Mouse (Mus musculus) lung, embryonic 15.5 days (tissue): ENCODE results near the gene Ttc28. TPM values are rescaled to one million over a fixed set of nuclear protein-coding genes. Genes with fewer than 3 reads are reported as not detected.

ENCODE experiments used
- ATAC-seq: fragments of 200-750 bp; cut with Nextera tagmentation; 2 replicates; pipeline ENCODE4 v1.8.0; 2017; ENCODE audit warnings: moderate number of reproducible peaks, borderline replicate concordance; ENCODE audit not compliant: low FRiP score, low TSS enrichment; ENCODE audit errors: extremely low read depth
- H3K27ac ChIP-seq: fragments of 300-500 bp; sonication (generic); 2 replicates; pipeline ENCODE4 v1.5.1; 2015; ENCODE audit warnings: moderate library complexity, mild to moderate bottlenecking, inconsistent platforms
- H3K27me3 ChIP-seq: fragments of 300-500 bp; sonication (generic); 2 replicates; pipeline ENCODE4 v1.6.1; 2015; ENCODE audit warnings: inconsistent platforms
- H3K36me3 ChIP-seq: fragments of 300-500 bp; sonication (generic); 2 replicates; pipeline ENCODE4 v1.6.1; 2015; ENCODE audit warnings: inconsistent platforms
- H3K4me1 ChIP-seq: fragments of 300-500 bp; sonication (generic); 2 replicates; pipeline ENCODE4 v1.6.1; 2015; ENCODE audit warnings: inconsistent platforms
- H3K4me2 ChIP-seq: fragments of 300-500 bp; sonication (generic); 2 replicates; pipeline ENCODE4 v1.6.1; 2015; ENCODE audit warnings: inconsistent platforms, mild to moderate bottlenecking, moderate library complexity
- H3K4me3 ChIP-seq: fragments of 300-500 bp; sonication (generic); 2 replicates; pipeline ENCODE4 v1.5.1; 2015; ENCODE audit warnings: mild to moderate bottlenecking, inconsistent platforms
- H3K9ac ChIP-seq: fragments of 300-500 bp; sonication (generic); 2 replicates; pipeline ENCODE4 v1.6.1; 2015; ENCODE audit warnings: inconsistent platforms
- H3K9me3 ChIP-seq: fragments of 300-500 bp; sonication (generic); 2 replicates; pipeline ENCODE4 v1.6.1; 2016; ENCODE audit warnings: inconsistent platforms
- WGBS: fragments of 180-500 bp; shearing (Covaris S2); methylation state at CpG from one replicate; pipeline ENCODE4 v1.1.7; 2015; 5-methylcytosine and 5-hydroxymethylcytosine counted together
- polyA plus RNA-seq: library from polyadenylated mRNA; unstranded; fragments of >200 nt; fragmentation: Nextera tagmentation; extraction: Ambion mirVana; gene quantifications from 2 replicates; pipeline ENCODE4 v1.2.1, GENCODE M21; 2015

The Ttc28 gene
- polyA plus RNA-seq, 1 experiment from 2014 or later: 9.9 TPM

DNA sequence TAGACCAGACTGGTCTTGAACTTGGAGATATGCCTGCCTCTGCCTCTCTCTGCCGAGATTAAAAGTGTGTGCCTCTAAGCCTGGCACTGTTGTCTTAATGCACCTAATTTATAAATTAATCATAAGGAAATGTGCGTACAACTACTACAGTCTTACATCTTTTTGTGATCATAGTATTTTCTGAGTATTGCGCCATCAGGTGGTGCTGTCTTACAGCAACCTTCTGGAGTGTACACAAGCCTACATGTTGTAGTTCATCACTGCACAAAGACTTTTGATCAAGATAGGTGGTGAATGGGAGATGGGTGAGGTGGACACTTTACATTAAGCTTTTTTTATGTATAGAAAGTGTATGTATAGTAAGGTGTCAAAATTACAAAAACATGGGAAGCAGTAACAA, 45.0 kb downstream of the Ttc28 start:
- no peaks in the 10 kb centered on the region for H3K36me3 ChIP-seq
- no peak overlapping the region for H3K4me3 ChIP-seq
- no peak overlapping the region for H3K27ac ChIP-seq
- WGBS: 83% methylated on average over 3 of the region's 3 CpGs
- H3K4me1 ChIP-seq: no peaks in the 10 kb centered on the region
- H3K4me2 ChIP-seq: no peak overlapping the region
- no peaks in the 10 kb centered on the region for H3K9me3 ChIP-seq
- ATAC-seq: no peak
- no peaks in the 10 kb centered on the region for H3K27me3 ChIP-seq
- H3K9ac ChIP-seq: no peak overlapping the region

DNA sequence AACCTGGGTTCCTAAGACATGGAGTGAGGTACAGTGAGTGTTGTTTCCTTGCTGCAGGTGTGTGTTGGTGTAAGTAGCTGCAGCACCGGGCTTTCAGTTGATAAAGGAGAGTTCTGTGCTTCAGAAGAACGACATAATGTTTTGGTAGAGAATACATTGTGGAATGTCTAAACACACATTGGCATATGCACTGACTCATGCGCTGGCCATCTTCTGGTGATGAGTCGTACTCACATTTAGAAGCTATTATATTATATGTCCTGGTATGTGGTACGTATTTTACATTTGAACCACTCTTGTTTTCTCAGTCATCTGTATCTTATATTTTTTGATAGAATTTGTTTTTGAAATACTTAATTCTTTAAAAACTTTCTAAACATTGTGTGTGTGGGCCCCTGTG, 46.2 kb downstream of the Ttc28 start:
- Histone ChIP-seq H3K4me2 (no peak overlapping the region), H3K4me3 (no peak overlapping the region), H3K27me3 (no peaks in the 10 kb centered on the region), H3K4me1 (no peaks in the 10 kb centered on the region), H3K27ac (no peak overlapping the region), H3K9ac (no peak overlapping the region), H3K36me3 (no peaks in the 10 kb centered on the region), H3K9me3 (no peaks in the 10 kb centered on the region)
- 77% methylated on average over 5 of the region's 5 CpGs for WGBS
- ATAC-seq: no peak

DNA sequence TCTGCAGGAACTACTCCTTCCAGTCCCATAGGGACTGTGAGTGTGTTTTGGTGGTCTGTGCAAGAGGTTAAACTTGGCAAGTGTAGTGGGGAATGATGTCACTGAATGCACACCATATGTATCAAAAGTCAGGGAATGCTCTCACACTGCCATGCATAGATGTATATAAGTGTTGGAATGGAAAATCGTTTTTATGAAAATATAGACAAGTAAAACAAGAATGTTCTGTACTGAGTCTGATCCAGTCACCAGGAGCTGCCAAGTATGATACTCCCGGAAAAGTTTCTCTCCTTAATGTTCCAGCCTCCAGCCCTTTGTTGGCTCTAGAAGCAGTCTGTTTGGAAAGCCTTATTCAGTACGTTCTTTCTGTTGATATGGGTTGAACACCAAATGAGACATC, 48.7 kb downstream of the Ttc28 start:
- H3K27ac ChIP-seq: no peak overlapping the region
- H3K4me2 ChIP-seq: no peak overlapping the region
- 44% methylated on average over 3 of the region's 3 CpGs for WGBS
- H3K27me3 ChIP-seq: no peaks in the 10 kb centered on the region
- H3K9me3 ChIP-seq: no peaks in the 10 kb centered on the region
- ATAC-seq: no peak
- H3K4me1 ChIP-seq: no peaks in the 10 kb centered on the region
- no peak overlapping the region for H3K4me3 ChIP-seq
- H3K36me3 ChIP-seq: no peaks in the 10 kb centered on the region
- H3K9ac ChIP-seq: no peak overlapping the region

DNA sequence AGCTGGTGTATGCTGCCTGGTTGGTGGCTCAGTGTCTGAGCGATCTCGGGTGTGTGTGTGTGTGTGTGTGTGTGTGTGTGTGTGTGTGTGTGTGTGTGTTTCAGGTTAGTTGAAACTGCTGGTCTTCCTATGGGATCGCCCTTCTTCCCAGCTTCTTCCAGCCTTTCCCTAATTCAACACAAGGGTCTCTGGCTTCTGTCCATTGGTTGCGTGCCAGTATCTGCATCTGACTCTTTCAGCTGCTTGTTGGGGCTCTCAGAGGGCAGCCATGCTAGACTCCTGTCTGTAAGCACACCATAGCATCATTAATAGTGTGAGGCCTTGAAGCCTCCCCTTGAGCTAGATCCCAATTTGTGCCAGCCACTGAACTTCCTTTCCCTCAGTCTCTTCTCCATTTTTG, 49.7 kb downstream of the Ttc28 start:
- no peaks in the 10 kb centered on the region for H3K36me3 ChIP-seq
- WGBS: 71% methylated on average over 4 of the region's 4 CpGs
- H3K4me1 ChIP-seq: no peaks in the 10 kb centered on the region
- H3K4me3 ChIP-seq: no peak overlapping the region
- no peaks in the 10 kb centered on the region for H3K9me3 ChIP-seq
- ATAC-seq: no peak
- H3K9ac ChIP-seq: no peak overlapping the region
- no peak overlapping the region for H3K27ac ChIP-seq
- no peaks in the 10 kb centered on the region for H3K27me3 ChIP-seq
- no peak overlapping the region for H3K4me2 ChIP-seq

DNA sequence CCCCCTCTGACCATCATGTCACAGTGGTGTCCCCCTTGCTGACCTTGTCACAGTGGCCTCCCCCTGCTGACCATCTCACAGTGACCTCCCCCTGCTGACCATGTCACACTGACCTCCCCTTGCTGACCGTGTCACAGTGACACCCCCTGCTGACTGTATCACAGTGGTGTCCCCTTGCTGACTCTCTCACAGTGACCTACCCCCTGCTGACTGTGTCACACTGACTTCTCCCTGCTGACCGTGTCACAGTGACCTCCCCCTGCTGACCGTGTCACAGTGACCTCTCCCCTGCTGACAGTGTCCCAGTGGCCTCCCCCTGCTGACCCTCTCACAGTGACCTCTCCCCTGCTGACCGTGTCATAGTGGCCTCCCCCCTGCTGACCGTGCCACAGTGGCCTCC, 57.0 kb downstream of the Ttc28 start:
- H3K9me3 ChIP-seq: no peaks in the 10 kb centered on the region
- ATAC-seq: no peak; the same call in 1 of the 2 replicates
- 63% methylated on average over 5 of the region's 5 CpGs for WGBS

DNA sequence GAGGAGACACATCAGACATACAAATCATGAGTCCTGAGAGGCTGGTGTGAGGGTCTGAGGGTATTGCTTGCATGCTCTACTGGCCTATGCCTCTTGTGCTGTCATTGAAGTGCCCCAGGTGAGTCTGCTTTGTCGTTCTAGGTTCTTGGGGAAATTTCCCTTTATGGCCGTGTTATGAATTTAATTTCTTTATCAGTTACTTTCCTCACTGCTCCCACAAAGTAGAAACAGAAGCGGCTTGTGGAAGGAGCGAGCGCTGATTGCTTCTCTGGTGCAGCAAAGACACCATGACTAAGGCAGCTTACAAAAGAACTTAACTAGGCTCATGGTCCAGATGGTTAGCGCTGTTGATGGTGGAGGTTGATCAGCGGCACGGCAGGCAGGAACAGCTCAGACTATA, 64.7 kb downstream of the Ttc28 start:
- Histone ChIP-seq H3K27ac (no peak overlapping the region), H3K9me3 (no peaks in the 10 kb centered on the region), H3K4me1 (no peaks in the 10 kb centered on the region), H3K27me3 (no peaks in the 10 kb centered on the region), H3K9ac (no peak overlapping the region), H3K36me3 (no peaks in the 10 kb centered on the region), H3K4me2 (no peak overlapping the region), H3K4me3 (no peak overlapping the region)
- 87% methylated on average over 8 of the region's 8 CpGs for WGBS
- no peak for ATAC-seq

More for the DNA sequence above, 57.0 kb downstream of the Ttc28 start:
- no peaks in the 10 kb centered on the region for H3K4me1 ChIP-seq
- no peak overlapping the region for H3K27ac ChIP-seq
- H3K4me3 ChIP-seq: no peak overlapping the region
- H3K27me3 ChIP-seq: no peaks in the 10 kb centered on the region
- H3K4me2 ChIP-seq: no peak overlapping the region
- no peak overlapping the region for H3K9ac ChIP-seq
- H3K36me3 ChIP-seq: no peaks in the 10 kb centered on the region

DNA sequence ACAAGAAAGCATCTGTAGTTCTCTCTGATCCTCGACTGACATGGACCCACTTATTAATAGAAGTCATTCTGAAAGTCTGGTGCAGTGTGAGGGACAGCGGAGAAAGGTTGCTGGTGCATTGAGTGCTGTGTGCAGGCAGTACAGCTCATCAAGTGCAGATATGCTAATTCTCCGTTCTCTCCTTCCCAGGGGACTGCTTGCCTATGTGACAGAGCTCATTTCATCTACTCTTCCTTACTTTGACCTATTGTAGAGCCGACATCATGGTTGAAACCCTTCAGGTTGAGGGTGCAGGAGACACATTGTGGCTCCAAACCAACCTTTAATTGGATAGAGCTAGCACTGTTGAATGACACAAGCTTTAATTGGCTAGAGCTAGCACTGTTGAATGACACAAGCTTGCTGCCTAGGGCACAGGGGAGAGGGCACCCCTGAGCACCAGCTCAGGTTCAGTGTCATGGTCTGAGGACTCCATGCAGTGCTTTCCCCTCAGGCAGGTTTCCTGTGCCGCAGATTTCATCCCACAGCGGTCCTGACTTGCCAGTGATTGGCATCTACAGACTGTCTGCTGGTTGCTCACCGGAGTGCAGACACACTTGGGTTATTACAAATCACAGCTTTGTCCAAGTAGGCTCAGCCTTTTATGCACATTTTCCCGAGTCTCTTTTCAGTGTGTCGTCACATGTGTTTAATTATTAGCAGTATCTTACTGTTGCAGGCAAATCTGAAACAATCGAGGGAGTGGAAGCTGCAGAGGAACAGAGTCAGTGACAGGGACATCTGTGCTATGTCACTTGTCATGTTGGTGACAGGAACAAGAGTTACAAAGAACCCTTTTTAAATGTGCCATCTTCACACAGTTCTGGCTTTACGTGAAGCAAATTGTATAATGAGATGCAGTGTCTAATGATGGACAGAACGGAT, 69.1 kb downstream of the Ttc28 start:
- H3K27me3 ChIP-seq: no peaks in the 10 kb centered on the region
- no peak overlapping the region for H3K4me2 ChIP-seq
- H3K4me3 ChIP-seq: no peak overlapping the region
- H3K9ac ChIP-seq: no peak overlapping the region
- no peak for ATAC-seq
- no peak overlapping the region for H3K27ac ChIP-seq
- H3K9me3 ChIP-seq: no peaks in the 10 kb centered on the region
- H3K4me1 ChIP-seq: no peaks in the 10 kb centered on the region
- WGBS: 65% methylated on average over 12 of the region's 12 CpGs
- no peaks in the 10 kb centered on the region for H3K36me3 ChIP-seq

DNA sequence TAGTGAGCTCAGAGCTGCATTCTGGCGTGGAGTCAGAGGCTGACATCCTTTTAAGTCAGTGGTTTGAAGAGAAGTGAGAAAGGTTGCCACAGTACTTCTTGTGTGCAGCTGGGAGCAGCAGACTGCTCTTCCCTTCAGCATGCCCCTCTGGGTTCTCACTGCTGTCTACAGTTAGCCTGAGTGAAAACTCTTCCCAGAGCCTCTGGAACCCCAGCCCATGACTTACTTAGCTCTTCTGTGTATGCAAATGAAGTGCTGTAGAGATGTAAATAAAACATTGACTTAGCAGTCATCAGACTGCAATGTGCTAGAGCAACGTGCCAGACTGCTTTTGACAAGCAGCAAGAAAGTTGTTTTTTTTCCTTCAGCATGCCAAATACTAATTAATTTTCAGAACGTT, 70.2 kb downstream of the Ttc28 start:
- Histone ChIP-seq H3K4me2 (no peak overlapping the region), H3K4me1 (no peaks in the 10 kb centered on the region), H3K9me3 (no peaks in the 10 kb centered on the region), H3K9ac (no peak overlapping the region), H3K36me3 (no peaks in the 10 kb centered on the region), H3K27me3 (no peaks in the 10 kb centered on the region), H3K27ac (no peak overlapping the region; the same call in 1 of the 2 replicates), H3K4me3 (no peak overlapping the region)
- 29% methylated on average over 3 of the region's 3 CpGs for WGBS
- peak; percentile 59; the same call in 1 of the 2 replicates for ATAC-seq

DNA sequence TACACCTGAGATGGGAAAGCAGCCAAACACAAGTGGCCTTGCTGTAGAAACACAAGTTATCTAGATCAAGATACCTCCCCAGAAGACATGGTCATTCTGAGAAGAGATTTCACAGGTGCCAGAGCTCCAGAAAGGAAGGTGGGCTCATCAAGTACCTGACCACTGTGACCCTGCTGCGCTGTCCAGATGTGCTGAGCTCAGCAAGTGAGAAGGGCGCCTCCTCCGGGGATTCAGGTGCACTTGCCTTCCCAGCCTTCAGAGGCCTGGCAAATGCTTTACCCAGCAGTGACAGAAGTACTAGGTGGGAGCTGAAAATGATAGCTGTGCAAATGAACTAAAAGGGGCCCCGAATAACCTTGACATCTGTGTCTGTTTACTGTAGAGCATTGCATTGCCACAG, 78.6 kb downstream of the Ttc28 start:
- 73% methylated on average over 4 of the region's 4 CpGs for WGBS
- Histone ChIP-seq H3K9ac (no peak overlapping the region), H3K27ac (no peak overlapping the region), H3K27me3 (no peaks in the 10 kb centered on the region), H3K4me2 (no peak overlapping the region), H3K36me3 (no peaks in the 10 kb centered on the region), H3K9me3 (no peaks in the 10 kb centered on the region), H3K4me1 (no peaks in the 10 kb centered on the region), H3K4me3 (no peak overlapping the region)
- no peak for ATAC-seq

DNA sequence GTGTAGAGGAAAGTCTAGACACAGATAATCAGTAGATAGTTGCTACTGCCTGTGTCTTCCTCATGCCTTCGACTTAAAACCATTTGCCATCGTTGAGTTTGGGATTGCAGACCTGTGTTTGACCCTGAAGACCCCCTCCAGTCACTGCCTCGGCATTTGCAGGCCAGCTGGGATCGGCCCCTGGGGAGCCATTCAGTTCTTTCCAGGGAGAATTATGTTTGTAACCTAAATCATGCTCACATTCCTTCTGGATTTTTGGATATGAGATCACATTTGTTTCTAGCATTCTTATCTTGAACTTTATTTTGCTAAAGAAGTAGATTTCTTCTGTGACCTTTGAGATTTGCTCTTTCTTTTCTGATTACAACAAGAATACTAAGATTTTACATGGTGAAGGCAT, 80.5 kb downstream of the Ttc28 start:
- Histone ChIP-seq H3K4me2 (no peak overlapping the region), H3K9me3 (no peaks in the 10 kb centered on the region), H3K36me3 (no peaks in the 10 kb centered on the region), H3K27ac (no peak overlapping the region), H3K27me3 (no peaks in the 10 kb centered on the region), H3K4me1 (no peaks in the 10 kb centered on the region), H3K9ac (no peak overlapping the region), H3K4me3 (no peak overlapping the region)
- WGBS: 42% methylated on average over 4 of the region's 4 CpGs
- ATAC-seq: no peak

DNA sequence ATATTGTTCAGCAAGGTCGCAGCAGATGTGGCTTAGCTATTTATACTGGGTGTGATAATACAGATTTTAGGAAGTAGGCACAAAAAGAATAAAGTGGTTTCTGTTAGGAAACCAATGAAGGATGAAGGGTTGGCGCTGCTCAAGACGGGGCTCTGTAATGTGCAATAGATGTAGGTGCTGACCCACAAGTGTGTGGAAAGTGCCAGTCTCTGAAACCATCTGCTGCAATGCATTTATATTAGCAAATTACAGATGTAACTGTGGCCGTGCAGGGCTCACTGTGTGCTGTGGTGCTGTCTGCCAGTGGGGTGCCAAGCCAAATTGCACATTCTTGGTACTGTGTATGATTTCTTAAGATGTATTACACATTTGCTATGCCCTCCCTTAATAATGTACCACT, 81.3 kb downstream of the Ttc28 start:
- 67% methylated on average over 4 of the region's 4 CpGs for WGBS
- Histone ChIP-seq H3K36me3 (no peaks in the 10 kb centered on the region), H3K9ac (no peak overlapping the region), H3K4me3 (no peak overlapping the region), H3K9me3 (no peaks in the 10 kb centered on the region), H3K27me3 (no peaks in the 10 kb centered on the region), H3K27ac (no peak overlapping the region), H3K4me1 (no peaks in the 10 kb centered on the region), H3K4me2 (no peak overlapping the region)
- ATAC-seq: no peak

DNA sequence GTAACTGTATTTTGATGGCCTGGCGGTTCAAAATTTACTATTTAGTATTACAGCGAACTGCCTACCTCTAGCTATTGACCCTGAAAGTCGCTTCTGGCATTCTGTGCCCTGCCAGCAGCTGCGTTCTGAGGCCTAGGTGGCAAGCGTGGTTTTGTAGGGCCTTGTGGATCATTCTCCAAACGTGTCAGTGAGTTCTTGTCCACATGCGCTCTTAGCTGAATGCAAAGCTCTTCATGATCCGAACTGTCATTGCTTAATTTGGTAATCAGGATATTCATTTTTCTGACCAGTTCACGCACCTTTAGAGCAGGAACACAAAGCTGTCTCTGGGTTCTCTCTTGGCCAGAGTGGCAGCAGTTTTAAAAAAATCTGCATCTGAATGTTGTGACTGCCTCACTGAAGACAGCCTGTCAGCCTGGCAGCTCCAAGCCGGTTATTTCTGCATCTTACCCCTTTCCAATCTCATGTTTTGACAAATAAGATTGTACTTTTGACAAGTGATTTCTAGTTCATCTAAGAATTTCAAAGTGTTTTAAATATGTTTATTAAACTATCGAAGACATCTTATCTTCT, 88.0 kb downstream of the Ttc28 start:
- Histone ChIP-seq H3K9ac (no peak overlapping the region), H3K36me3 (no peaks in the 10 kb centered on the region), H3K4me2 (no peak overlapping the region), H3K4me3 (no peak overlapping the region), H3K27ac (no peak overlapping the region), H3K9me3 (no peaks in the 10 kb centered on the region), H3K27me3 (no peaks in the 10 kb centered on the region), H3K4me1 (peaks cover 16% of the 10 kb centered on the region)
- ATAC-seq: no peak
- WGBS: 70% methylated on average over 11 of the region's 11 CpGs
